Mouse (Mus musculus): Measurements from ENCODE around the gene Tmem266. TPM values are rescaled to one million over a fixed set of nuclear protein-coding genes. Genes with fewer than 3 reads are reported as not detected.

Tmem266 gene
- polyA plus RNA-seq, 1 experiment from 2014 or later: 6.5 TPM

GRCm38 (mm10) chr9:55425271-55425810, 98.6 kb downstream of the Tmem266 start:
- no peak overlapping the region for H3K4me2 ChIP-seq (ENCODE audit: low read length)
- no peaks in the 10 kb centered on the region for H3K36me3 ChIP-seq (ENCODE audit: control insufficient read depth, insufficient read depth, low read length)
- H3K27me3 ChIP-seq (replicated peaks; ENCODE audit: control insufficient read depth, insufficient read depth, low read length): no peaks in the 10 kb centered on the region
- H3K4me3 ChIP-seq (ENCODE audit: low read length): no peak overlapping the region
- peaks cover 5% of the 10 kb centered on the region for H3K4me1 ChIP-seq (ENCODE audit: control insufficient read depth, insufficient read depth, low read depth, low read length)
- no peak for ATAC-seq
- WGBS: 69% methylated on average over 7 of the region's 7 CpGs
- H3K27ac ChIP-seq (ENCODE audit: low read depth, low read length): no peak overlapping the region
- H3K9me3 ChIP-seq (ENCODE audit: control insufficient read depth, low read length): no peaks in the 10 kb centered on the region; the same call in 1 of the 2 replicates
- no peak overlapping the region for H3K9ac ChIP-seq (ENCODE audit: low read depth, low read length)

DNA sequence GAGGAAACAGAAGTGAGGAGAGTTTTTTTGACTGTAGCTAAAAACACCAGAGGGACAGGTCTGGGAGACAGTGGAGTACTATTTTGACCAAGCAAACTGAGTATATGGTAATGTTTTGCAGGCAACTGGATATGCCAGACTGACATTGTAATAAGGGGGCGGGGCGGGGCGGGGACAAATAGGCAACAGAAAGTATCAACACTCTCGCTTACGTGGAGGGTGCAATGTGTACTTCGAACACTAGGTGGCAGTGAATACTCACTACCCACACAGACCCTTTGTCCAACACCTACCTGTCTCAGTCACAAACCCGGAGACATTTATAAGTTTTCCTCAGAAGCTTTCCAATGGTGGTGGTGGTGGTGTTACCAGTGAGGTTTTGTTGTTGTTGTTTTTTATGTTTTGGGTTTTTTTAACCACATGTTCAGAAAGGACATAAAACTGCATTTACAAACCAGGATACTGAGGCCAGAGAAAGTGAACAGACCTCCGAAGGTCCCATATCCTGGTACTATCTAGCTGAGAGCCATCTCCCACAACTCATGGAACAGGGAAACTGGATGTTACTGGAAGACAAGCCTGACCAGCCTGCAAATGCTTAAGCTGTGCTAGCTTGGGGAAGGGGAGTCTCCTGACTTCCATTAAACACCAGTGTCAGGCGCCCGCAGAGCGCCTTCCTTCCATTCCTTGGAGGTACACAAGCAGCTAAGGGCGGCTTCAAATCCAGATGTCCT, 102.7 kb downstream of the Tmem266 start:
- H3K4me1 ChIP-seq (ENCODE audit: control insufficient read depth, insufficient read depth, low read depth, low read length): peaks cover 6% of the 10 kb centered on the region
- no peaks in the 10 kb centered on the region for H3K27me3 ChIP-seq (replicated peaks; ENCODE audit: control insufficient read depth, insufficient read depth, low read length)
- 0 out of 2 replicates have a peak overlapping the region, but pooled peaks have one; percentile 47 for H3K9ac ChIP-seq (ENCODE audit: low read depth, low read length)
- ATAC-seq: peak; percentile 77
- WGBS: 34% methylated on average over 12 of the region's 12 CpGs
- H3K27ac ChIP-seq (ENCODE audit: low read depth, low read length): 0 out of 2 replicates have a peak overlapping the region, but pooled peaks have one; percentile 9
- H3K4me2 ChIP-seq (ENCODE audit: low read length): peak overlapping the region; percentile 35
- no peak overlapping the region for H3K4me3 ChIP-seq (ENCODE audit: low read length)
- H3K36me3 ChIP-seq (ENCODE audit: control insufficient read depth, insufficient read depth, low read length): no peaks in the 10 kb centered on the region
- H3K9me3 ChIP-seq (ENCODE audit: control insufficient read depth, low read length): no peaks in the 10 kb centered on the region

GRCm38 (mm10) chr9:55430133-55430532, 103.4 kb downstream of the Tmem266 start:
- Histone ChIP-seq H3K4me2 (ENCODE audit: low read length) (peak overlapping the region; percentile 35), H3K9me3 (ENCODE audit: control insufficient read depth, low read length) (no peaks in the 10 kb centered on the region), H3K4me1 (ENCODE audit: control insufficient read depth, insufficient read depth, low read depth, low read length) (peaks cover 6% of the 10 kb centered on the region), H3K27me3 (replicated peaks; ENCODE audit: control insufficient read depth, insufficient read depth, low read length) (no peaks in the 10 kb centered on the region), H3K4me3 (ENCODE audit: low read length) (peak overlapping the region; percentile 3; the same call in 1 of the 2 replicates), H3K27ac (ENCODE audit: low read depth, low read length) (no peak overlapping the region), H3K9ac (ENCODE audit: low read depth, low read length) (peak overlapping the region; percentile 47), H3K36me3 (ENCODE audit: control insufficient read depth, insufficient read depth, low read length) (no peaks in the 10 kb centered on the region)
- peak; percentile 43 for ATAC-seq
- WGBS: 33% methylated on average over 20 of the region's 20 CpGs

DNA sequence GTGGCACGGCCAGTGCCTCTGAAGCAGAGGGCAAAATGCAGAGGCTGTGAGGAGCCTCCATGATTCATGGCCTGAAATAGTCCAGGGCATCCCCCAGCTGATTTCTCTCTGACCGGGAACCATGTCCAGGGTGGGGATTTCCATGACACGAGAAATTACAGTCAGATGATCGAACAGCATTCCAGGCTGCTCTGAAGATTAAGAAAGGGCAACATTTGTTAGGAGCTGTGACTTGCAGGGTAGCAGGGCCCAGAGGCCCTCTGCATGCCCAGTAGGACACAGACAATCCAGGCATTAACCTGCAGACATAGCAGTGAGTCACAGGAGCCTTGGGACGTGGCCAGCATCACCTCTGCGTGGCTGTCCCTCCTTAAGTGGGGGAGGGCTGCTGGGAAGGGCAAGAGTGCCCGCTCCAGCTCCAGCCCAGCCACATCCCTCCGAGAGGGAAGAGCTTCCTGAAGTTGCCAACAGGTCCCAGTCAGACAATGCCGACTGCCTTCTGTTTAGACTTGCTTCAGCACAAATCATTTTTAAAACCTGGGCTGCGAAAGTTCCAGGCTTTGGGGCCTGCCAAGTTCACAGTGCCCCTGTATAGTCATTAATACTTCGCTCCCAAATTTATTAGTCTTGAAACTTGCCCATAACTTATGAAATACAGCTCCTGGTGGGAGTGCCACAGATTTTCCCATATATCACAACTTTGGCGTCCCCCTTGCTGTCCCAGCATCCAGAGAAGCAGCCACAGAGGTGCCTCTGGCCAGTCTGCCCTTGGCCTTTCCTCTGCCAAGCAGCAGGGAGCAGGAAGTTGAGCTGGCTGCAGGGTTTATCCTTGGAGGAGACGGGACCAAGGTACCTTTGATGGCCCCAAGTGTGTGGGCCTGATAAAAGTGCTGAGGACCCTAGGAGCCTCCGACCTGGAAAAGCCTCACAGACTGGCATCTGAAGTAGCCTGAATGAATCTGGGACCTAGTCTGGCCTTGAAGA, 105.9 kb downstream of the Tmem266 start:
- no peak for ATAC-seq
- Histone ChIP-seq H3K27ac (ENCODE audit: low read depth, low read length) (no peak overlapping the region), H3K27me3 (replicated peaks; ENCODE audit: control insufficient read depth, insufficient read depth, low read length) (no peaks in the 10 kb centered on the region), H3K4me3 (ENCODE audit: low read length) (no peak overlapping the region), H3K36me3 (ENCODE audit: control insufficient read depth, insufficient read depth, low read length) (peaks cover 2% of the 10 kb centered on the region; the same call in 1 of the 2 replicates), H3K9me3 (ENCODE audit: control insufficient read depth, low read length) (no peaks in the 10 kb centered on the region), H3K9ac (ENCODE audit: low read depth, low read length) (no peak overlapping the region; the same call in 1 of the 2 replicates), H3K4me2 (ENCODE audit: low read length) (no peak overlapping the region), H3K4me1 (ENCODE audit: control insufficient read depth, insufficient read depth, low read depth, low read length) (peaks cover 6% of the 10 kb centered on the region)
- WGBS: 73% methylated on average over 14 of the region's 14 CpGs

DNA sequence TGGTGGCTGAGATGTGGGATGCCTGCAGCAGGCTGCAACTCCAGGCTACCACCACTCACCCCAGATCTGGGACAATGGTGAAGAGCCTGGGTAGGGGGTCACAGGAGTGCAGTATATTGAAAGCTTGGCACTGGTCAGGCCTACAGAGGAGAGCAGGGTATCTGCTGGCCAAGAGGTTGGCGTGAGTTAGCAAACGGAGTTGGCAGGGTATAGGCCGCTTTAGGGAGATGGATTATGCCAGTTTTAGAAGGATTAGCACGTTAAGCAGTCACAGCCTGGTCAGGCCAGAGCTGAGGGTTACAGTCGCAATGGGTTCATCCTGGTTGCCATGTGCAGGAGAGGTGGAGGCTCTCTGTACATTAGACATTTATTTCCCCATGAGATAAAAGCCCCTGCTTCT, 107.2 kb downstream of the Tmem266 start:
- Histone ChIP-seq H3K27ac (ENCODE audit: low read depth, low read length) (no peak overlapping the region), H3K36me3 (ENCODE audit: control insufficient read depth, insufficient read depth, low read length) (peaks cover 2% of the 10 kb centered on the region; the same call in 1 of the 2 replicates), H3K4me2 (ENCODE audit: low read length) (no peak overlapping the region), H3K27me3 (replicated peaks; ENCODE audit: control insufficient read depth, insufficient read depth, low read length) (no peaks in the 10 kb centered on the region), H3K4me3 (ENCODE audit: low read length) (no peak overlapping the region), H3K4me1 (ENCODE audit: control insufficient read depth, insufficient read depth, low read depth, low read length) (peaks cover 6% of the 10 kb centered on the region), H3K9ac (ENCODE audit: low read depth, low read length) (no peak overlapping the region), H3K9me3 (ENCODE audit: control insufficient read depth, low read length) (no peaks in the 10 kb centered on the region)
- ATAC-seq: no peak
- WGBS: 84% methylated on average over 5 of the region's 5 CpGs

DNA sequence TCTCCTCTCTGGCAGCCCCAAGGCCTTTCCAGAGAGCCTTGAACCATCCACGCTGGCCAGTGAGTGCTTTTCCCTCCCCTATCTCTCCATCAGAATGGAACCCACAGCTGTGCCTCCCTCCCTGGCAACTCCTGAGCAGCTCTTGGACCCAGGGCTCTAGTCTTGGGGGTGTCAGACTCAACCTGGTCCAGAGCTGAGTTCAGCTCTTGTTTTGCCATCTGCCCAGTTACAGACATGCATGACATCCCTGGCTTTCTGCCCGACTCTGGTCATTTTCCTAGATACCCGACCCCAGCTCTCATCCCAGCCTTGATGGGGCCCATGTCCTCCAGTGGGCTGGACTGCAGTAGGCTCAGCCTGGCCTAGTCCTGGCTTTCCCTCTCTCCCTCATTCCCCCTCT, 111.7 kb downstream of the Tmem266 start:
- Histone ChIP-seq H3K36me3 (ENCODE audit: control insufficient read depth, insufficient read depth, low read length) (peaks cover 2% of the 10 kb centered on the region; the same call in 1 of the 2 replicates), H3K4me1 (ENCODE audit: control insufficient read depth, insufficient read depth, low read depth, low read length) (no peaks in the 10 kb centered on the region), H3K4me3 (ENCODE audit: low read length) (no peak overlapping the region), H3K27me3 (replicated peaks; ENCODE audit: control insufficient read depth, insufficient read depth, low read length) (no peaks in the 10 kb centered on the region), H3K27ac (ENCODE audit: low read depth, low read length) (no peak overlapping the region), H3K4me2 (ENCODE audit: low read length) (no peak overlapping the region), H3K9ac (ENCODE audit: low read depth, low read length) (no peak overlapping the region), H3K9me3 (ENCODE audit: control insufficient read depth, low read length) (no peaks in the 10 kb centered on the region)
- 66% methylated on average over 3 of the region's 3 CpGs for WGBS
- ATAC-seq: no peak

- Histone ChIP-seq H3K9ac (ENCODE audit: low read depth, low read length) (no peak overlapping the region), H3K9me3 (ENCODE audit: control insufficient read depth, low read length) (no peaks in the 10 kb centered on the region), H3K4me1 (ENCODE audit: control insufficient read depth, insufficient read depth, low read depth, low read length) (no peaks in the 10 kb centered on the region), H3K27ac (ENCODE audit: low read depth, low read length) (no peak overlapping the region), H3K27me3 (replicated peaks; ENCODE audit: control insufficient read depth, insufficient read depth, low read length) (no peaks in the 10 kb centered on the region), H3K4me3 (ENCODE audit: low read length) (no peak overlapping the region), H3K4me2 (ENCODE audit: low read length) (no peak overlapping the region), H3K36me3 (ENCODE audit: control insufficient read depth, insufficient read depth, low read length) (peaks cover 2% of the 10 kb centered on the region; the same call in 1 of the 2 replicates)
- WGBS: 91% methylated on average over 5 of the region's 5 CpGs
- no peak for ATAC-seq
Measured at GRCm38 (mm10) chr9:55439206-55439780, 112.6 kb downstream of the Tmem266 start.

DNA sequence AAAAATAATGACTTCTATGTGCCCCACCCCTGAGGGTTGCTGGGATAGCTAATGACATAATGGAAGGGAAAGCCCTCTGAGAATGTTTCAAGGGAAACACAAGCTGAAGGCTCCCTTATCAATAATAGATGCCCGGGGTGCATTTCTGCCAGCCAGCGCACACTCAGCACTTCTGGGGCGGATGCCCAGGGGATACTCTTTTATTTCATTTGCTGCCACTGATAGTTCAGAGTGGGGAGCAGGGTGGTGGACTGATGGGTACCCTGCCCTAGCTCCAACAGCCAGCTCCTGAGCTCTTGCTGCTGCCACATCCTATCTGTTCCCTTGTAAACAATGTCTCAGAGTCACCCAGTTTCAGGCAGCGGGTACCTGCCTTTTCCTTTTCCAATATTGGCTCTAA, 120.8 kb downstream of the Tmem266 start:
- Histone ChIP-seq H3K4me3 (ENCODE audit: low read length) (no peak overlapping the region), H3K36me3 (ENCODE audit: control insufficient read depth, insufficient read depth, low read length) (no peaks in the 10 kb centered on the region), H3K27ac (ENCODE audit: low read depth, low read length) (no peak overlapping the region), H3K9ac (ENCODE audit: low read depth, low read length) (no peak overlapping the region), H3K4me1 (ENCODE audit: control insufficient read depth, insufficient read depth, low read depth, low read length) (no peaks in the 10 kb centered on the region), H3K27me3 (replicated peaks; ENCODE audit: control insufficient read depth, insufficient read depth, low read length) (no peaks in the 10 kb centered on the region), H3K4me2 (ENCODE audit: low read length) (no peak overlapping the region), H3K9me3 (ENCODE audit: control insufficient read depth, low read length) (no peaks in the 10 kb centered on the region)
- no peak for ATAC-seq
- WGBS: 69% methylated on average over 4 of the region's 4 CpGs

All from hindbrain, embryonic 16.5 days (tissue).